ENCODE assay signal across 1 mouse cellular context in the genomic region with DNA sequence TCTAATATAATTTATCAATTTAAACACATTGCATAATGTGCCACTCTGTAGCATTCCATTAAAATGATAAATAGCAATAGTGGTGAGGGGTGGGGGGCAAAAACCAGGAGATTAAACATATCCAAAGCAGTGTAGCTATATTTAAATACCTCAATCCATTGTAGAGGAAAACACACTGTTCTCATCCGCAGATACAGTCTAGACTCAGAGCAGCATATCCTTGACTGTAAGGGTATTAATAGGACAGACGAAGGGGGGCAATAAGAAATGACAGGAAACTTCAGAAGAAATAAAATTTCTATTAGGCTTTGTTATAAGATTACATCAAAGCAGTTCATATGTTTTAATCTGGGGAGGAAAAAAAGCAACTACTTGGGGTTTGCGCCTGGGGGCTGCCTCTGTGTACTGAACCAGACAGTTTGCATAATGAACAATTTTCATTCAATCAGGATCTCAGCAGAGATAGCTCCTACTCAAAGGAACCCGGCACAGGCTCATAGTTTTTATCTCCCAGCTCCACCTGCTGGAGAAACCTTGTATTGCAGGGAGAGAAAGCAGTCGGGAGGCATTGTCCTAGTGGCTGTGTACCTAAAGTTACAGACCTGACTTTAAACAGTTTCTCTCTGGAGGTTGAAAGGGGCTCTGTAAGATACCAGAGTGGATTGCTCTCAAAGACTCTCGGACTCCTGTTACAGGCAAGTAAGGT.
TF ChIP-seq lines count a peak whose summit lies in the region.

No protein-coding gene starts in this region.

TF ChIP-seq in C2C12, 6 proteins besides CTCF, POLR2A, EP300 and RAD21:
- TF ChIP-seq FOSL1 (IDR thresholded peaks at IDR 0.05; ENCODE audit: insufficient read depth, low read length, poor library complexity, severe bottlenecking) (no peak), MAX (IDR thresholded peaks at IDR 0.05) (no peak), CEBPB (IDR thresholded peaks at IDR 0.05; ENCODE audit: low read depth) (no peak), MYOD1 (IDR thresholded peaks at IDR 0.05; ENCODE audit: control insufficient read depth, insufficient read length, low read depth) (no peak), MYOG (IDR thresholded peaks at IDR 0.05; ENCODE audit: control insufficient read depth, extremely low read depth, insufficient read length) (no peak), USF1 (IDR thresholded peaks at IDR 0.05; ENCODE audit: low read depth) (no peak)
